Mouse (Mus musculus) gastrocnemius, postnatal 25 days (tissue): ENCODE results near the gene Gm20422. TPM values are rescaled to one million over a fixed set of nuclear protein-coding genes. Genes with fewer than 3 reads are reported as not detected.

Source experiments
- DNase-seq: peaks from one replicate; pipeline ENCODE4 v3.0.0; 2022
- long read RNA-seq, 2 experiments: library from polyadenylated mRNA; stranded (forward); transcript quantifications; one replicate each; pipeline ENCODE4 v2.0.0; 2021
- total RNA-seq, 2 experiments: library from RNA; stranded (reverse); gene quantifications; 1 replicate in 1 of 2; 2 replicates in 1 of 2; pipeline ENCODE4 v1.2.3; 2021

Gm20422 gene
- 1 to 10 TPM; 2.1 to 2.8 TPM for total RNA-seq
- long read RNA-seq, experiment 1, partial matches to known transcripts = 0 of 4 reads
- long read RNA-seq, experiment 1, other reads (novel, unspliced or antisense) = 4 of 4 reads
- long read RNA-seq, experiment 2, partial matches to known transcripts = 0 of 2 reads
- long read RNA-seq, experiment 2, other reads (novel, unspliced or antisense) = 2 of 2 reads

- peak; percentile 90 for DNase-seq
Observed at GRCm38 (mm10) chr8:69774503-69775148, at the start of gene Gm20422. Gene Gm20422 (minus strand): TSS chr8:69774886.

DNA sequence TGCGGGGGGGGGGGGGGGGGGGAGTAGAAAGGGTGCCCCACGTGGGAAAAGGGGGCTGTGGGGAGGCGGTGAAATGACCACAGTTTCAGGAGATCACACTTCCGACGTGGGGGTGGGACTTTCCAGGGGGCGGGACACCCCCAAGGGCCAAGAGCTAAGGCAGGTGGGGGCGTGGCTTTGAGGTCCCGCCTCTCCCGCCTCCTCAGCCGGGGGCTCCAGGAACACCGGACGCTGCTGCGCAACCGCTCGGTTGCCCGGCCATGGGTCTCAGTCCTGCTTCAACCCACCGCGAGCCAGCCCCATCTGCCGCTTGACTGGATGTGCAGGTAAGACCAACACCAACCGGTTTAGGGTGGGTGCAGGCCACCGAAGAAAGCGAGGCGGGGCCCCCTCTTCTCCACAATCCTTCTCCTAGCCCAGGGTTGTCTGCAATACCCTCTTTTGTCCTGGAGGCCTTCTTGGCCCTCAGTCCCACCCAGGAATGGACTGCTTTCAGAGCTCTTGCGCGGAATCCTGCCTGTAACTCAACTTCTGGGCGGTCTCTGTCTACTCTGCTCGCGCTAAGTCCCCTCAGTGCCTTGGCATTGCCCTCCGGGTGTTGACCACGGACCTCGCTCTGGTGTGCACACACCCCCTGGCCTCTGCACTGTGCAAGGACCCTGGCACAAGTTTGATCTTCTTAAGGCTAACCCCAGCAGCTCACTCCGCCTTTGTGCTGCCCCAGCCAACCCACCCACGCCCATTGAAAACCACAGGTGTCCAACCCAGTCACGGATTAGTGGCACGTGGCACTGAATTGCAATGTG, 47.9 kb upstream of the Gm20422 start, which contains the start of gene Lpar2:
Gene Lpar2 (plus strand): TSS at position 44 of the 806 bp plus-strand sequence.
- DNase-seq = no peak

GRCm38 (mm10) chr8:69821971-69822385, 47.3 kb upstream of the Gm20422 start:
- DNase-seq = no peak

- no peak for DNase-seq
Observed at GRCm38 (mm10) chr8:69820466-69820865, 45.8 kb upstream of the Gm20422 start.

- DNase-seq = no peak
Observed at GRCm38 (mm10) chr8:69815396-69815795, 40.7 kb upstream of the Gm20422 start.

DNA sequence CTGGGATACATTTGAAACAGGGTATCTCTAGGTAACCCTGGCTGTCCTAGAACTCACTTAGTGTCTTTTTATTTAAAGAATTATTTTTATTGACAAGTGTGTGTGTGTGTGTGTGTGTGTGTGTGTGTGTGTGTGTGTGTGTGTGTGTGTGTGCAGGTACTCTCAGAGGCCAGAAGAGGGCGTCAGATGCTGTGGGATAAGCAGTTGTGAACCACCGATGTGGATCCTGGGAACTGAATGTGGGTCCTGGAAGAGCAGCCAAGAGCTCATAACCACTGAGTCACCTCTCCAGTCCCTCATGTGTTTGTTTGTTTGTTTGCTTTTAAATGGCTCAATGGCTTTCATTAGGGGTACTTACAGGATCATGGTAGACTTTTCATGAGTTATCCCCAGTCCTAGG, 40.2 kb upstream of the Gm20422 start:
- DNase-seq = no peak

DNA sequence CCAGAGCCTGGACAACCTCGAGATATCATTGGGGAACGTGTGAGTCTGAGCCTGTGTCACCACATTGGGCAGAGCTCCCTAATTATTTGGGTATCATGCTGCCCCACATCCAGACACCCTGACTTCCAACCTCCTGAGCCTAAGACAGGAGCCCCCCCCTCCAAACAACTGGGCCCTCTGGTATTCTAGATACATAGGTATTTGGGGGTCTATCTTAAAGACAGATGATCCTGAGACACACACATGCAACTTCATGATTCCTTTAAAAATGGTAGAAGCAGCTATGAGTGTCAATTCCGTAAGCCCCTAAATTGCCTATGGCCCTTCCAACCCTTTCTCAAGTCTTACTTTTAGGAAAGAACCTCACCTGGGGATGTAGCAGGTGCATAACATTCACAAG, 35.1 kb upstream of the Gm20422 start:
- no peak for DNase-seq

DNA sequence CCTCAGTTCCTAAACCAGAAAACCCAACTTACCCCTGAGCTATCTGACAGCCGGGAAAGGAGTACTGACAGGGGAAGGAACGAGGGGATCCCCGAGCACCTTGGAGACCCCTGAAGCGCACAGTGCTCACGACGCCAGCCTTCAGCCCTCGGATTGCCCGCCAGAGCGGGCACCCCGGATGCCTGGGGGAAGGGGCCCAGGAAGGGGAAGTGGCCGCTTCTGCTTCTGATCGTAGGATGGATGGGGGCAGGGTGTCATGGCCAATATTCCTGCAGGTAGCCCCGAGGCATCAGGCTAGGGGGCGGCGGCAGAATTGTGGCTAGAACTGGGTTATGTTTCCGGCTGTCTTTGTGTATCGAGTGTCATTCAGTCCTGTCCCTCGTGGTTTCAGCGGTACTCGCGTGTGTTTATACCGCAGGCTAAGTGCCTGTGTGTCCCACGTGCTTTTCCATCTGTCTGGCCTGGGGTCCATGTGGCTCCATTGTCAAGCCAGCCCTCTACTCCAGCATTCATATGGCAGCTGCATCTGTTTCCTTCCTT, 34.2 kb upstream of the Gm20422 start:
- no peak for DNase-seq

- DNase-seq = peak; percentile 74
Observed at GRCm38 (mm10) chr8:69808094-69808863, 33.6 kb upstream of the Gm20422 start, which contains the start of gene Gmip. Gene Gmip (plus strand): TSS chr8:69808679.

- no peak for DNase-seq
Observed at GRCm38 (mm10) chr8:69807236-69807635, 32.5 kb upstream of the Gm20422 start.

DNA sequence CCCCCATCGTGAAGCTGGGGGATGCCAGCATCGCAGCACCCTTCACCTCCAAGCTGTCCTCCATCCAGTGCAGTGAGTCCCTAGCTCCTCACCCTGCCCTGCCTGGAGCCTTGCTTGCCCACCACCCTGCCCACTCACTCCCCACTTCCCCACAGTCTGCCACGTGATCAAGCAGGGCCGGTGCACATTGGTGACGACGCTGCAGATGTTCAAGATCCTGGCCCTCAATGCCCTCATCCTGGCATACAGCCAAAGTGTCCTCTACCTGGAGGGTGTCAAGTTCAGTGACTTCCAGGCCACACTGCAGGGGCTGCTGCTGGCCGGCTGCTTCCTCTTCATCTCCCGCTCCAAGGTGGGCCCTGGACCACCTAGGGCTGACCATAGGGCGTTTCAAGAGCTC, 30.8 kb upstream of the Gm20422 start:
- DNase-seq = no peak

GRCm38 (mm10) chr8:69805086-69805485, 30.4 kb upstream of the Gm20422 start:
- no peak for DNase-seq

DNA sequence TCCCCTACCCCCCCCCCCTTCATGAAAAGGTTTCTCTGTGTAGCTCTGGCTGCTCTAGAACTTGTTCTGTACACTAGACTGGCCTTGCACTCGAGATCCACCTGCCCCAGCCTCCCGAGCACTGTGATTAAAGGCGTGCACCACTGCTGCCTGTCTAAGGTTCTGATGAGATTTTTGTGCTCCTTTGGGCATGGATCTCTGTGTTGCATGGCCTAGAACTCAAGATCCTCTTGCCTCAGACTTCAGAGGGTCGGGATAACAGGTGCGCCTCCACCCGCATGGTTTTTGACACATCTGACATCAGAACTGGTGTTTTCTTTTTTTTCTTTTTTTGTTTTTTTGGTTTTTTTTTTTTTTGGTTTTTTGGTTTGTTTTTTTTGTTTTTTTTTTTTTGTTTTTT, 29.9 kb upstream of the Gm20422 start:
- DNase-seq = no peak

DNA sequence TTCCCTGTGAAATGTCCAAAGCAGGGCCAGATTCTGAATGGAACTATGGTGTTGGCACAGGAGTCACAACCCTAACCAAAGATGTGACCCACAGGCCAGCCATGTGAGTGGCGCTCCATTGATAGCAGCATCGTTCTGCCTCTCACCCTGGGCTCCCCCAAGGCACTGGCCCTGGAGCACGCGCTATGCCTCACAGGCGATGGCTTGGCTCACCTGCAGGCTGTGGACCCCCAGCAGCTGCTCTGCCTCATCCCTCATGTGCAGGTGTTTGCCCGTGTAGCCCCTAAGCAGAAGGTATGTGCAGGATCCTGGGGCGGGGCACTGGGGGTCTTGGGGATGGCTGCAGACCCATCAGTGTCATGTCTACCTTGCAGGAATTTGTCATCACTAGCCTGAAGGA, 28.7 kb upstream of the Gm20422 start:
- peak; percentile 3 for DNase-seq

DNA sequence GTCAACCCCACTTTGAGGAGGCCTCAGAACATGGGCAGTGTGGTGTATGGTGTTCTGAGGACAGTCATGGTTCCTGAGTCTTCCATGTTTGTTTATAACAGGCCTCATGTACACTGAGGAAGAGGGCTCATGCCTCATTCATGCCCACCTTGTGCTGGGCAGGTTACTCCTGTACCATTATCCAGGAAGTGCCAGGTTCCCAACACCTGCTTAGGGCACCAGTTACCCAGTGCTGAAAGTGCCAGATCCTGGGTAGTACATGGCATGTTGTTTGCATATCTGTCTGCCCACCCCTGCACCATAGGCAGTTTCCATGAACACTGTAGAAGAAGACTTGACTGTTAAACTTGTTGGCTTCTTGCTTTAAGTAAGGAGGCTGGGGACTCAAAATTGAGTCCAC, 27.5 kb upstream of the Gm20422 start:
- DNase-seq = no peak

DNA sequence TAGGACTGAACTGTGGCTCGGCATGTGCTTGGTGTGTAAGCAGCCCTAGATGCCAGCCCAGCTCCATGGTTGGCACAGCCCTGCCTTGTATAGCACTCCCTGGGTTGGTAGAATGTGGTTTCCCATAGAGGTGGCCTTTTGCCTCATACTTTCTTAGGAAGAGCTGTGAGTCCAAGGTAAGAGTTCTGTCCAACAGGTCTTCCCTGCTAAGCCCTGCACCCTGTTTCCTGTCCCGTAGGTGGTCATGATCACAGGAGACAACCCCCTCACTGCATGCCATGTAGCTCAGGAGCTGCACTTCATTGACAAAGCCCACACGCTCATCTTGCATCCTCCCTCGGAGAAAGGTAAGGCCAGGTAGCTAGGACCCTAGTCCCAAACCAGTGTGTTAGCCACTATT, 27.1 kb upstream of the Gm20422 start:
- no peak for DNase-seq

GRCm38 (mm10) chr8:69799946-69800345, 25.3 kb upstream of the Gm20422 start:
- peak; percentile 3 for DNase-seq

- DNase-seq = peak; percentile 5
Observed at GRCm38 (mm10) chr8:69799261-69799660, 24.6 kb upstream of the Gm20422 start.

DNA sequence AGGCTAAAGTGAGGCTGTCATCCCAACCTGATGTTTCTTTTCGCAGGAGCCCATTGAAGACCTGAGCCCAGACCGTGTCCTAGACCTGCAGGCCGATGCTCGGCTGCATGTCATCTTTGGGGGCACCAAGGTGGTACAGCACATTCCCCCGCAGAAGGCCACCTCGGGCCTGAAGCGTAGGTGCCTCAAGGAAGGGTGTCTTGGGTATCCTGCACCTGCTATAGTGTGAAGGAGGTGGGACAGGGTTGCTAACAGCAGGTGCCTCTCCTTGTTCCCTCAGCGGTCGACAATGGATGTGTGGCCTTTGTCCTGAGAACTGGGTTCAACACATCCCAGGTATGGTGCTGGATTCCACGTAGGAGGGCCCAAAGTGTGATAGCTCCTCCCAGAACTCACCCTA, 23.0 kb upstream of the Gm20422 start:
- no peak for DNase-seq

DNA sequence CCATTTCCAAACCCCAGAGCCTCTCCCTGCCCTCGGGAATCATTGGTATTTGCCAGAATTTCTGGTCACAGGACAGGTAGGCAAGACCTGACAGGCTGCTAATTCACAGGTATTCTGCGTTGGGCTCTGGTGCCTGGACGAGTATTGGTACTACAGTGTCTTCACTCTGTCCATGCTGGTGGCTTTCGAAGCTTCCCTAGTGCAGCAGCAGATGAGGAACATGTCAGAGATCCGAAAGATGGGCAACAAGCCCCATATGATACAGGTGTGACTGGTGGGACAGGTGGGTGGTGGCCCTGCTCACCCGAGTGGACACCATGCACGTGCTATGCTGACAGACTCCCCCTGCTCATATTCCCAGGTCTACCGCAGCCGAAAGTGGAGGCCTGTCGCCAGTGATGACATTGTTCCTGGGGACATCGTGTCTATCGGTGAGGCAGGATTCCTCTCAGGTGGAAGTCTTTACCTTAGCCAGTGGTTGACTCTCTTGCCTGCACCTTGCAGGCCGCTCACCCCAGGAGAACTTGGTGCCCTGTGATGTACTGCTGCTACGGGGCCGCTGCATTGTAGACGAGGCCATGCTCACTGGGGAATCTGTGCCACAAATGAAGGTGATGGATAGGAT, 22.1 kb upstream of the Gm20422 start:
- no peak for DNase-seq

DNA sequence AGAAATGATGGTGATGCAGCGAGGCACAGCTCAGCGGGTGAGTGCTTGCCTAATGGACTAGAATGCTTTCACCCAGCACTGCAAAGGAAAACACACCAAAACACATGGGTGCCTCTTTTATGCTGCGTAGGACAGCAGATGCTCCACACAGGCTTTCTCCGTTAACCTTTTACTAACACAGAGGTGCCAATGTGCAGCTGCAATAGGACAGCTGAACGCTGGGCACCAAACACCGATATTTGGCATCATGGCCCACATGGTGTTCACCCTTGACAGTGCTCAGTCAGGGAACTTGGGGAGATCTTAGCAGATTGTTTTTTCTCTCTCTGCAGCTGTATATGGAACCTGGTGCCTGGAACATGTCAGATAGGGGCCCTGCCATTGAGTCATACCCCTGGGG, 20.2 kb upstream of the Gm20422 start:
- no peak for DNase-seq

- DNase-seq = no peak
Observed at GRCm38 (mm10) chr8:69794096-69794495, 19.4 kb upstream of the Gm20422 start.
